20 mouse cellular contexts compared by ENCODE assay signal in the genomic region with DNA sequence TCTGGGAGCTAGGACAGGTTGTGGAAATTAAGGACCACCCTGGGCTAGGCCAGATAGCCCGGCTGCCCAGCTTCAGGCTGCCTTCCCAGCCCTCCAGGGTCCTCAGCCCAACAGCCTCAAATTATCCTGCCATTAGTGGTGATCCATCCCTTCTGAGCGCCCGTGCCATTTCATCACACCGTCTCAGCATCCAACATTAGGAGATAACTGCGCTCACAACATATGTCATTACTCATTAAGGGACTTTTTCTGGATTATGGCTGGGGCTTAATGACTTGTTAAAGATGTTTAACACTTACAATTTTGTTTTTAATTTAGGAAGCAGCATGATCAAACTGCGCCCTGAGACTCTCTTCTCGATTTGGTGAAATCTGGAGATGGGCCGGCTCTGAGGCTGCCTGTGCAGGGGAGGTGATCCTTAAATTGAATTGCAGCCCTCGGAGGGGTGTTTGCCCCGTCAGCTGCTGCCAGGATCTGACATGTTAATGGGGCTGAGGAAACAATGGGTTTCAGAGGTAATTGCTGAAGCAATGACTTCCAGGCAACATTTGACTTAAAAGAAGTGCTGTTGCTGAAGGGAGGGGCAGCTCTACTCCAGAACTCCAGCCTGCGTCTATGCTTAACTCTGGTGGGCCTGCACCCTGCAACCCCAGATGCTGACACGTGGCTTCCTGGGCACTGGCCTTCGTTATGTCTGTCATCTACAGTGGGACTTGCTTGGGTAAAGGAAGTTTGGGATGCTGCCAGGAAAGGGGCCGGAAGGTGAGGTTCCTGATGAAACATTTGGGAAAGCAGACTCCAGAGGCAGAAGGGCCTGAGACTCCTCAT.
DNase-seq lines count a peak whose midpoint lies in the region; ATAC-seq and TF ChIP-seq lines count a peak whose summit lies in the region.
"Had no signal": no experiment of that assay in that cellular context is flagged by ENCODE, and none has a peak within 500 bp of the region (broad histone marks: within the 10 kb centered on the region; RNA-seq: fewer than 3 reads in every experiment).

No protein-coding gene starts in this region.

- ATAC-seq in forebrain, embryonic 11.5 days (replicated peaks; ENCODE audit: low FRiP score): no peak
- ATAC-seq in midbrain, embryonic 13.5 days: no peak
- no peak for ATAC-seq in midbrain, embryonic 15.5 days (replicated peaks)
- peak; percentile 75 for ATAC-seq in forebrain, embryonic 15.5 days (replicated peaks)
- ATAC-seq in neural tube, embryonic 13.5 days (ENCODE audit: low read depth): peak; percentile 81
- ATAC-seq: intestine, postnatal 0 days had no signal

- no peaks in the 10 kb centered on the region for H3K36me3 ChIP-seq in forebrain, embryonic 10.5 days (replicated peaks)
- H3K36me3 ChIP-seq in forebrain, embryonic 11.5 days (ENCODE audit: control insufficient read depth, insufficient read depth, low read length): no peaks in the 10 kb centered on the region
- H3K36me3 ChIP-seq in midbrain, embryonic 13.5 days: no peaks in the 10 kb centered on the region
- no peaks in the 10 kb centered on the region for H3K36me3 ChIP-seq in midbrain, embryonic 15.5 days (replicated peaks)
- H3K36me3 ChIP-seq in forebrain, embryonic 15.5 days: no peaks in the 10 kb centered on the region
- H3K36me3 ChIP-seq in neural tube, embryonic 13.5 days: no peaks in the 10 kb centered on the region
- H3K36me3 ChIP-seq: embryonic facial prominence, embryonic 15.5 days had no signal

- no peak overlapping the region for H3K9ac ChIP-seq in forebrain, embryonic 11.5 days (ENCODE audit: low read length)
- no peak overlapping the region for H3K9ac ChIP-seq in midbrain, embryonic 13.5 days (replicated peaks)
- H3K9ac ChIP-seq in midbrain, embryonic 15.5 days: no peak overlapping the region
- H3K9ac ChIP-seq in forebrain, embryonic 15.5 days (replicated peaks): no peak overlapping the region
- H3K9ac ChIP-seq in neural tube, embryonic 13.5 days: no peak overlapping the region
- H3K9ac ChIP-seq: embryonic facial prominence, embryonic 15.5 days had no signal

- H3K4me2 ChIP-seq in forebrain, embryonic 11.5 days (ENCODE audit: low read depth, low read length, severe bottlenecking): no peak overlapping the region
- H3K4me2 ChIP-seq in midbrain, embryonic 13.5 days (replicated peaks): no peak overlapping the region
- H3K4me2 ChIP-seq in midbrain, embryonic 15.5 days: no peak overlapping the region
- H3K4me2 ChIP-seq in forebrain, embryonic 15.5 days (replicated peaks): no peak overlapping the region
- no peak overlapping the region for H3K4me2 ChIP-seq in neural tube, embryonic 13.5 days
- H3K4me2 ChIP-seq: embryonic facial prominence, embryonic 15.5 days; heart, embryonic 11.5 days had no signal

- DNase-seq in forebrain, embryonic 10.5 days (ENCODE audit: extremely low spot score, low spot score): no peak
- DNase-seq in forebrain, embryonic 11.5 days (ENCODE audit: low spot score): no peak
- no peak for DNase-seq in layer of hippocampus, adult 2 months (ENCODE audit: low spot score in 2 of 2)
- DNase-seq in Muller cell, postnatal 12 days (ENCODE audit: inconsistent ontology term): no peak
- DNase-seq: adrenal gland, adult 2 months; cerebellum, adult 11 months; cerebellum, postnatal 25 days; gastrocnemius, postnatal 25 days; heart, postnatal 4 days; layer of hippocampus, postnatal 36 days; lung, adult 2 months; lung, postnatal 36 days; right cerebral cortex, postnatal 14 days had no signal

- H3K27ac ChIP-seq in forebrain, embryonic 10.5 days: 0 out of 2 replicates have a peak overlapping the region, but pooled peaks have one; percentile 2
- no peak overlapping the region for H3K27ac ChIP-seq in forebrain, embryonic 11.5 days (ENCODE audit: low read depth, low read length)
- H3K27ac ChIP-seq in midbrain, embryonic 13.5 days: 0 out of 2 replicates have a peak overlapping the region, but pooled peaks have one; percentile 35
- H3K27ac ChIP-seq in midbrain, embryonic 15.5 days: no peak overlapping the region
- peak overlapping the region; percentile 73 for H3K27ac ChIP-seq in forebrain, embryonic 15.5 days (replicated peaks)
- H3K27ac ChIP-seq in neural tube, embryonic 13.5 days (replicated peaks): no peak overlapping the region
- H3K27ac ChIP-seq in layer of hippocampus, adult 2 months: no peak overlapping the region
- H3K27ac ChIP-seq: embryonic facial prominence, embryonic 15.5 days had no signal

- H3K9me3 ChIP-seq in forebrain, embryonic 10.5 days: no peaks in the 10 kb centered on the region
- H3K9me3 ChIP-seq in forebrain, embryonic 11.5 days (ENCODE audit: control insufficient read depth, low read length): no peaks in the 10 kb centered on the region
- no peaks in the 10 kb centered on the region for H3K9me3 ChIP-seq in midbrain, embryonic 13.5 days
- H3K9me3 ChIP-seq in midbrain, embryonic 15.5 days: no peaks in the 10 kb centered on the region
- no peaks in the 10 kb centered on the region for H3K9me3 ChIP-seq in forebrain, embryonic 15.5 days
- H3K9me3 ChIP-seq in neural tube, embryonic 13.5 days: no peaks in the 10 kb centered on the region
- H3K9me3 ChIP-seq: embryonic facial prominence, embryonic 15.5 days had no signal

- TF ChIP-seq CTCF in layer of hippocampus, adult 2 months (conservative IDR thresholded peaks at IDR 0.05): no peak

- H3K4me1 ChIP-seq in forebrain, embryonic 10.5 days: peaks cover 56% of the 10 kb centered on the region
- H3K4me1 ChIP-seq in forebrain, embryonic 11.5 days (replicated peaks; ENCODE audit: control insufficient read depth, insufficient read depth, low read length): peaks cover 11% of the 10 kb centered on the region
- peaks cover 50% of the 10 kb centered on the region for H3K4me1 ChIP-seq in midbrain, embryonic 13.5 days (replicated peaks)
- H3K4me1 ChIP-seq in midbrain, embryonic 15.5 days: peaks cover 24% of the 10 kb centered on the region
- peaks cover 28% of the 10 kb centered on the region for H3K4me1 ChIP-seq in forebrain, embryonic 15.5 days
- peaks cover 30% of the 10 kb centered on the region for H3K4me1 ChIP-seq in neural tube, embryonic 13.5 days (replicated peaks)

- peaks cover 96% of the 10 kb centered on the region for H3K27me3 ChIP-seq in forebrain, embryonic 10.5 days (ENCODE audit: poor library complexity, severe bottlenecking)
- H3K27me3 ChIP-seq in forebrain, embryonic 11.5 days (ENCODE audit: control insufficient read depth, insufficient read depth, low read length): peaks cover 11% of the 10 kb centered on the region
- peaks cover 38% of the 10 kb centered on the region for H3K27me3 ChIP-seq in midbrain, embryonic 13.5 days
- H3K27me3 ChIP-seq in midbrain, embryonic 15.5 days (replicated peaks): no peaks in the 10 kb centered on the region; the same call in 1 of the 2 replicates
- H3K27me3 ChIP-seq in forebrain, embryonic 15.5 days: no peaks in the 10 kb centered on the region
- peaks cover 88% of the 10 kb centered on the region for H3K27me3 ChIP-seq in neural tube, embryonic 13.5 days
- H3K27me3 ChIP-seq: embryonic facial prominence, embryonic 15.5 days had no signal

- H3K4me3 ChIP-seq in forebrain, embryonic 10.5 days: no peak overlapping the region
- H3K4me3 ChIP-seq in forebrain, embryonic 11.5 days (ENCODE audit: low read depth, low read length): no peak overlapping the region
- no peak overlapping the region for H3K4me3 ChIP-seq in midbrain, embryonic 13.5 days (replicated peaks)
- no peak overlapping the region for H3K4me3 ChIP-seq in midbrain, embryonic 15.5 days
- H3K4me3 ChIP-seq in forebrain, embryonic 15.5 days: no peak overlapping the region
- H3K4me3 ChIP-seq in neural tube, embryonic 13.5 days: no peak overlapping the region
- no peak overlapping the region for H3K4me3 ChIP-seq in layer of hippocampus, adult 2 months
- H3K4me3 ChIP-seq: embryonic facial prominence, embryonic 15.5 days had no signal

- 49% methylated on average over 14 of the region's 14 CpGs for WGBS in forebrain, embryonic 10.5 days
- WGBS in forebrain, embryonic 11.5 days: 41% methylated on average over 14 of the region's 14 CpGs
- WGBS in midbrain, embryonic 13.5 days: 44% methylated on average over 14 of the region's 14 CpGs
- WGBS in midbrain, embryonic 15.5 days: 35% methylated on average over 14 of the region's 14 CpGs
- WGBS in forebrain, embryonic 15.5 days: 22% methylated on average over 14 of the region's 14 CpGs
- 12% methylated on average over 14 of the region's 14 CpGs for WGBS in neural tube, embryonic 13.5 days

Comparison
In these comparisons a context has a peak if more than half of its experiments do, and no peak if none do; other contexts are left out.
1. H3K27ac ChIP-seq: peak in forebrain, embryonic 10.5 days (single experiment), midbrain, embryonic 13.5 days (single experiment) and forebrain, embryonic 15.5 days (single experiment); none in forebrain, embryonic 11.5 days (single experiment), midbrain, embryonic 15.5 days (single experiment), neural tube, embryonic 13.5 days (single experiment) and layer of hippocampus, adult 2 months (single experiment).
2. ATAC-seq: peak in forebrain, embryonic 15.5 days (single experiment) and neural tube, embryonic 13.5 days (single experiment); none in forebrain, embryonic 11.5 days (single experiment), midbrain, embryonic 13.5 days (single experiment) and midbrain, embryonic 15.5 days (single experiment).